Mouse (Mus musculus) right cerebral cortex, postnatal 4 days (tissue): ENCODE results near the gene Zeb2.
A peak's percentile ranks its signal among the peaks of the same experiment; 100 is the strongest.

Experiments
- DNase-seq: peaks from one replicate; pipeline ENCODE4 v3.0.0-alpha.2; 2022

The Zeb2 gene

DNA sequence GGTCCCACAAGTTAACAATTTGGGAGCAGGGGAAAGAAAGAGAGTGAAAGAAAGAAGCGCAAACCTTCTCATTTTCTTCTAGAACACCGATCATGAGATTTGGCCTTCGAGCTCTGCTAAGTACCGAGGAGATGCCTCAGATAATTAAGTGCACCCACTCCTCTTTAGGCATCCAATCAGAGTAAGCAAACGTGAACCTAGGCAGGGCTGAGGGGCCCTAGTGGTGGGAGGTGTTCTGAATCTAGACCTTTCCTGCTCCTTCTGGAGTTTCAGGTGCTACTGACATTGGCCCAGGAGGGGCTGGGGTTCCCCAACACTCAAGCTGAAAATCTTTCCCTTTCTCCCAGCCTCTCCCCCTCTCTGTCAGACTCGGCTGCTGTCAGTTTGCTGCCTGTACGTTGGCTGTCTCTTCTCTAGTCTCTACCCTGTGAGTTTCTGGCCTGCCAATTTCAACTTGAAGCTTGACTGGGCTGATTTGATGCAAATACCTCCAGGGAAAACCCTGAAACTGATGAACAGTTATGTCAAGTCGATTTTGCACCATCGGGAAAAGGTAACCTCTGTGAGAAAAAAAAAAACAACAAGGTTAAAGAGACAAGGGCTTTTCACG is 20.5 kb downstream of the Zeb2 start:
- peak; percentile 6 for DNase-seq

DNA sequence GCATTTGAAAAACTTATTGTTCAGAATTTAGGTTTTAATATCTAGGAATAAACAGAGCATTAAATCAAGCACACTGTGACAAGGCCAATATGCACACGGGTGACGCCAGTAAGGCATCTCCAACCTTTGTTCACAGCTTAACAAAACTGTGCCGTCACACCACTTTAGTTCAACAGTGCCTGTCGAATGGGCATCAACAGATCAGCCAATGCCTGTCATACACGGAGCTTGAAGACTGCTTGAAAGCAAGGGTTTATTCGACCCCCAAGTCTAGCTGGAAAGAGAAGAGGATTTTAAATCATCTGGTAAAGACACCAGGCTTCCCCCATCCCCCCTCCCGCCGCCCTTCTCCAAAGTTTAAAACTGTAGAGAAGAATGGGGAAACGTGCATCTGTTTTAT is 21.4 kb downstream of the Zeb2 start:
- DNase-seq = peak; percentile 26

DNA sequence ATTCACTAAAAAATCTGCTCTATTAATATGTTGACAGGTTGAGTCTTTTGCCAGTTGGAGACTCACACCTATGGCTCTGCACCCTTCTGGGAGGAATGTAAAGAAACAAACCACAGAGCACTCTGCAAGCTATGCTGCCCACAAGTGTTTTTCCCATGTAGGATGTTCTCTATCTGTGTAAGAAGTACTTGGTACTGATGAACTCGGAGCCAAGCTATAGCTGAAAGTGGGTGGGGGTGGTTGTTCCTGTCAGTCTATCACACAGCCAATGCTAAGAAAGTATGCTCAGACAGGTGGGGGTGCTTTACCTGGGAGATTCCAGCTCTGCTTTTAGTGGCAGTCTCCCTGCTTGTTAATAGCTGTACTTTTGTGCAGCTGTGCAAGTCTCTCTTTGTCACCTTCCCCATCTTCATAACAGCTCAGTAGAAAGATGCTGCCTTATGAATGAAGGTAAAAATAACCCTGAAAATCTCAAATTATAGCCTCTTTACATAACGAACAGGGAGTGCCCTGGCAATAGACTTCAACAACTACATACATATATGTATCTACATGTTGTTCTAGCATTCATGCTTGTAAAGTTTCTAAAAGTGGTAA is 22.7 kb downstream of the Zeb2 start:
- no peak for DNase-seq

DNA sequence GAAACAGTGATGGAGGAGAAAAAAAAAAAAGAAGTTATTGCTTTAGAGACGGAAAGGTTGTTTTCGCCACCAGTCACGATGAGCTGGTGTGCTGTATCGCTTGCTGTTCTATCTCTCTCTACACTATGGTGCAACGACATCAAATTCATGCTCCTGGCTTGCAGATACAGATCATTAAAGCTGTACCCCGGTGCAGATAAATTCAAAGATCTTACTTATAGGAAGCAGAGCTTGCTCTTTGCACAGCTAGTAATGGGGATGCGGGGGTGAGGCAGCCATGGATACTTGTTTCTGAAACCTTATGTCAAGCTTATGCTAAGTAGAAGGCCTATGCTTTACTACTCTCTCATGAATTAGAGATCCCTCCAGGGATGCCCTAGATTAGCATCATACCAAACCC is 23.7 kb downstream of the Zeb2 start:
- DNase-seq = peak; percentile 23

DNA sequence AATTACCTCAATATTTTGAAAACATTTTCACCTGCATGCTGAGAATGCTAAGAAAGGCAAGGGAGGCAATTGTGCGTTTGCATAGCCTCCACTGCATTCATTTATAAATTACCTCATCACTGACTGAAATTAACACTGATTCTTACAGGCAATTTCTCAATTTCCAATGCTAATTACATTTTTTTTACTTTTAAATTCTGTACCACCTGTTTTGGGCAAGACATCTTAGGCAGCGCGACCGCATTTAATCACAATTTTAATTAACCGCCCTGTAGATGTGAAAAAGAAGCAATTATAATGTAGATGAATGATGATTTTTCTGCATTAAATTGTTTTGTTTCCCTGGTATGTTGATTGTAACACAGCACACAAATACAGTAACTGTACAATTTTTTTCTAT is 24.5 kb downstream of the Zeb2 start:
- no peak for DNase-seq

DNA sequence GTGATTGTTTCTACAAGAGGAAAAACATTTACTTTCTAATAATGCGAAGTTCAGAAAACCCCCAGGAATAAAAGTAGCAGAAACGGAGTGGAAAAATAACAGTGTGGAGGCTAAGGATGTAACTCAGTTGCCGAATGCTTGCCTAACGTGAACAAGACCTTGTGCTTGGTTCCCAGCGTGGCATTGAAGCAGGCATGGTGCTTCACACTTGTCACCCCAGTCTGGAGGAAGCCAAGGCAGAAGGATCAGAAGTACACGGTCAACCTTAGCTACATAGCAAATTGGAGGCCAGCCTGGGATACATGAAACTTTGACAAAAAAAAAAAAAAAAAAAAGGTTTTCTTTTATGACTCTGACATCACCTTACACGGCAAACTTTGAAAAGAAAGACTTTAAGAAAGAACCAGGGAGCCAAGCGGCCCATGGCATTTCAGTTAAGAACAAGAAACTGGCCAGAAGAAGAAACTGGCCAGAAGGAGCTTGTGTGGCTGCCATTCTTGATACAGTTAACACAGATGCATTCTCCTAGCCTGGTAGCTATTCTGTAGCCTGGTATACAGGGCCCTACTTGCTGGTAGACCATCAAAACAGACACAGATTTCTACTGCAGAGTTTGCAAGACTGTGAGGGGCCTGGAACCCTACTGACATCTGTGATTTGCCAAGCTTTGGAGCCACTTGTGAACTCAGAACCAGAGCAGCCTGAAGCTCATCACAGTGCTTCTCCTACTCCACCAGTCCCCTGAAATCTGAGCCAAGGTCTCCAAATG is 26.5 kb downstream of the Zeb2 start:
- DNase-seq = peak; percentile 3

DNA sequence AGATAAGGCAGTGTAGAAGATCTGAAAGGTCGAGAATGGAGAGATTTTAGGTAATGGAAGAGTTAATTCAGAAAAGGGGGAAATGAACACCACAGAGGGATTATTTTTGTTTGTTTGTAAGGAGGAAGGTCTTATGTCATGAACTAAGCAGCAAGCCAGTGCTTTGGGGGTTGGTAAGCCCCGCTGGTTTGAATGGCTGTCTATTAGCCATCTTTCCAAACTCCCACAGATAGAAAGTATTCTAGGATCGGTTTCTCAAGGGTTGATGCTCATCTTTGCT is 28.0 kb downstream of the Zeb2 start:
- no peak for DNase-seq

DNA sequence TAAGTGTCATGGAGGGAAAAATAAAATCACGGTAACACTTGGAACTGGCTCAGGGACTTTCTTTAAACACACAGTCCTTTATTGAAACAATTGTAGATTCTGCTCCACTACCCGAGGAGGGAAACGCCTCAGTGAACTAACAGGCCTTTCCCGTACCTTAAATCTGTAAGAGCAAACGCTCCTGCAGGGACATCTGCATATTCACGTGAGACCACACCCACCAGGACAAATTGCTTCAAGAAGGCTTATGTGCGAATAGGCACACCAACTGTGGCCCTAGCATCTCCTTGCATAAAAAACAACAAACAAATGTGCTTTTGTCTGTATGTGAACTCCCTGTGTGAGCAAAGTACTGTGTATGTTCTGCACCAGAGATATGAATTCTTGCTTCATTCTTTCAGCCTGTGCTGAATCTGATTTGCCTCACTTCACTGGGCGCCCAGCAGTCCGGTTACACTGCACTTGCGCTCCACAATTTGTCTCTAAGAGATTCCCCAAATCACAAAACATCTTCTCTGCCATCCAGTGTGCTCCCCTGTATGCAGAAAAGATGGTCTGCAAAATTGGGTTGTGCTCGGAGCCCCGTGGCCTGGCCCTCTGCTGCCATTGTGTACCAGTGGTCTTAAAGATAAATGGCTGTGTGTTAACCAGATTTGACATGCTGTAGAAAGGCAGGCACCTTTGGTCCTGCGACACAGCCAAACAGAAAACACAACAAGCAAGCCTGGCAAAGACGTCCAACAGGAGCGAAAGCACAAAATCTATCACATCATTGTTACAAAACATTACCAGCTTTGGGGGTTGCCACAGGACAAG is 28.6 kb downstream of the Zeb2 start:
- peak; percentile 13 for DNase-seq

DNA sequence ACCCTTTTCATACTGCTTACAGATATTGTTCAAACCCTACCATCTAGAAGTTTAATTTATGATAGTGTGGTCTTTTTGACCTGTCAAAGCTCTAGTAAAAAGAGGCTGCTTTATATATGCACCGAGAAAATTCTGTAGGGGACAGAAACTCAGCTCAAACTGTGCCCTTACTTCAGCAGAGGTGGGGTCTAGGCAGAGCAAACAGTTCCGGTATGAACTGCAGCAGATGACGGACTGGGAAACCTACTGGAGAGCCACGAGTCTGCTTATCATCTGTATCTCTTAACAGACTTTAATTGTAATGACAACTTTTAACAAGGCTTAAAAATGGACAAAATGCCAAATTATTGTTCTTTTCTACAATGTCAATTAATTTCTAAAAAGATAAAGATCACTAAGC is 30.0 kb downstream of the Zeb2 start:
- no peak for DNase-seq

DNA sequence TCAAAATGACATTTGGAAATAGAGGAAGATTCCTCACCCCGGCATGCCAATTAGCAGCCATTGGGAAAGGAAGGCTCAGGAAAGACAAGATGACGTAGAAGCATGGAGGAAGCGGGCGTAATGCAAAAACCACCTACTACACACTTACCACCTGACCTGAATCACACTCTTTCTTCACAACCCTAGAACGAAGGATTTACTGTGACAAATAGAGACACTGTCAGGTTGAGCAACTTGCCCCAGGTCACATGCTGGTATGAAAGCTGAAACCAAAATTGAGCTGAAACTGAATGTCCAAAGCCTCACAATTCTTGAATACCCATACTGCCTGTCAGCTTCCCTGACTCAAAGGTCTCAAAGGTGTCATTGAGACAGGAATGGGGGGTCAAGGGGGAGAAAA is 31.5 kb downstream of the Zeb2 start:
- peak; percentile 2 for DNase-seq

DNA sequence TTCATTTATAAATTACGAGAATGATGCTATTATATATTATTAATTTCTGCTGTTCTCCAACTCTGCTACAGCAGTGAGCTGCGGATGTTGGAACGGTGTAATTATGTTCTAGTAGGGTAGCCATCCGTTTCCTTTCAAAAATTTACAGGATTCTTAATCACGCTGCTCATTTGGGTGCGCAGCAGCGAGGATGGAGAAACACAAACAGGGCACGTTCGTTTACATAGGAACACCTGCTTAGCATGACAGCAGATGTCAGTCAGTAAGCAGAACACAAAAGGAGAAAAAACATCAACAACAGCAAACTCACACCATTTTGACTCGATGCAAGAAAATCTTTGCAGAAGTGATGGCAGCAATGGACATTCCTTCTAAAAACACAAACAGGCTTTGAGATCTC is 34.2 kb downstream of the Zeb2 start:
- peak; percentile 8 for DNase-seq

DNA sequence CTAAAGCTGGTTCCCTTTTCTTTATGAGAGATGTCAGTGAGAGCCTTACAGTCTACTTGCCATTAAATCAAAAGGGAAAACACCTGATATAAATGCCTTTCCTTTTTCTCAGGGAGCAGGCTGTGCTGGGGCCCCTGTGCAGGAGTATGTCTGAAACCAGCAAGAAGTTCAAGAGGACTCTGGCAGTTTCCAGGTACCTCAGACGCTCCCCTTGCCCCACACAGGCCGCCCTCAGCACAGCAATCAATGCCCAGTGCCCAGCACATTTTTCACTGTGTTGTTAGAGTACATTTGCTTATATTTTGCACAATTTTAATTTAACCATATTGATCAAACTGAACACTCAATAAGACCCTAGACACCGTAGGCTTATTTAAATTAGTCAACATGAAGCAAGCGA is 35.6 kb downstream of the Zeb2 start:
- no peak for DNase-seq

DNA sequence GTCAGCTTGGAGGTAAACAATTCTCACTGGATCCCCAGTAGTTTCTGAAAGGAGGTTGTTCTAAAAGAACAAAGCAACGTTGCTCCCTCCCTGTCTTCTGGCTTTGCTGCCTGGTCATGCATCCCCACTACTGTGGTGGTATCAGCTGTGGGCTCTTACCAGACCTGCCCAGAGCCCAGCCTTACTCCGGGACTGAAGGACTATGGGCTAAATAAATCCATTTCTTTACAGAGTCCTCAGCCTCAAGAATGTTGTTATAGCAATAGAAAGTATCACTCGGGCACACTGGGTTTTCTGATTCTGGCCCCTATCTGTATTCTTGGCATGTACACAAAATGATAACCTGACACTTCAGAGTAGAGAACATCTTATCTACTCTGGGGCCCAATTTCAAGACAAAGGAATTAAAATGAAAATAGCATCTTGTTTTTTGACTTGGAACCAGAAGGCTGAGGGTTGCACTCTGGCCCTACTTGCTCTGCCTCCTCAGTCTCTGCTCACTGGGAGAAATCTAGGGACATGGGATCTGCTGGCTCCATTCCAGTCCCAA is 39.2 kb downstream of the Zeb2 start:
- DNase-seq = no peak

DNA sequence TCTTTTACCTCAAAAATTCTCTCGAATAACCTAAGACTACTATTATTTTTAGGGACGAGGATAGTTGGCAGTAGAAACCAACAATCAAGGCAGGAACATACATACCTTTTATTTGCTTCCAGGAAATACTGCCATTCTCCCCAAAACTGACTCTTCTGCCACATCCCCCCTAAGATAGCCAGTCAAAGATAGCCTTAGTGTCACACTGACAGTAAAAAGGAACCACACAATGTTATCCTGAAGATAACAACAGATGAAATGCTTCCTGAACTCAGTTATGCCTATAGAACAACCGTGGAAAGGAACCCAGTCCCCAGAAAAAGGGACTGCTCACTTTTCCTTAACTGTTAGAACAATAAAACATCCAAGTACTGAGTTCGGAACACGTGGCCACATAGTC is 39.8 kb downstream of the Zeb2 start:
- no peak for DNase-seq

DNA sequence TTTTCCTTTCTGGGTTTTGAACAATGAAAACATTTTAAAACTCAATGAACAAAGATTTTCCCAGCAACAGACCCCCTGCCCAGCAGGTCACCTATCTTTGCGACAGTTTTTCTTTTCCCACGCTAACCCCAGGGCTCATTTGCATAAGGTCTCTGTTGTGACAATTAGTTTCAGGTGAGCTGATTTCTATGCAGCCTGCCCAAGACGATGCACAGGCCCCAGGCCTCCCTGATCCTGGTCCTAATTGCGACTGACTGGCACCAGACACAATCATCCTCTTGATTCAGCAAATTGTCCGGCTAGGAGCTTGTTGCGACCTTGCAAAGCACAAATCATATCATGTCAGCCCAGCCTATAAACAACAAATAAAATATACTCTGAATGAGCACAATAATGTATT is 44.2 kb downstream of the Zeb2 start:
- DNase-seq = no peak

DNA sequence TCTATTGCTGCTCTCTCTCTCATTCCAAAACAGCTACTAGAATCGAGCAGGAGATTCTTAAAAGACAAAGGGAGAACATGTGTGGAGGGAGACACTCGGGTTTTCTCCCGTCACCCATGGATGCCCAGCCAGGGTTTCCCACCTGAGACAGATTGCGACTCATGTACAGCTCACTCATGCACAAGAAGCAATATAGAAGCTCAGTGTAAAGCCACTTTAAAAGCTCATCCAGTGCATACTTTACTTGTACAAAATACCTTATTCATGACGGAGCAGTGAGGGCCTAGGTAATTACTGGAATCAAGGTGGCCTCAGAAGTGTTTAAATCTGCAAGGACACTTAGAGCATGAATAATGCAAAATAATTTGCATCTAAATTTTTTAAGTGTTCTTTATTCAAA is 45.9 kb downstream of the Zeb2 start:
- DNase-seq = no peak

DNA sequence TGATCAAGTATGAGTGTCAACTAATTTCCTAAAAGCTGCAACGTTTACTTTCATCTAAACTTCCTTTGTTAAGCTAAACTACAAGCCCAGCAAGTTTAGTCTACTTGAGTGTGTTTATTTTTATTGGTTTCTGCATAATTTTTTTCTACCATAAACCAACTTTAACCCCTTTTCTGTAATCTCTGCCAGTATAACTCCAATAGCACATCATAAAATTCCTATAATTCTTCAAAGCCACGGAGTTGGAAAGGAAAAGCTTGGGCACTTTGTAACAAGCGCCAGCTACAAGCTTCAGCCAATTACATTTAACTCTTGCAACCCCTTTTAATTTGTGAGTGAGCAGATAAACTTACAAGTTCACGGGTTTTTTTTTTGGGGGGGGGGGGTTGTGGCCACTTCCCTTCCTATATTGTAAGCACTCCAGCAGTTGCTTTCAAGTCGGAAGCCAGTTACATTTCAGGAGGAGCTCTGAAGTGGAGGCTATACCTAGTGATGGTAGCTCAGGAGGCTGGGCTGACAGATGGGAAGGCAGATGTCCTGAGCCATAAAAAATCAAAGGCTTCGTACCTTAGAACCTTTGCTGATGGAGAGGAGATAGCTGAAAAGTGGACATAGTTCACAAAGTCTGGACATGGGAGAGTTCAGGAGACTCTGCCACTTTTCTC is 46.5 kb downstream of the Zeb2 start:
- no peak for DNase-seq

DNA sequence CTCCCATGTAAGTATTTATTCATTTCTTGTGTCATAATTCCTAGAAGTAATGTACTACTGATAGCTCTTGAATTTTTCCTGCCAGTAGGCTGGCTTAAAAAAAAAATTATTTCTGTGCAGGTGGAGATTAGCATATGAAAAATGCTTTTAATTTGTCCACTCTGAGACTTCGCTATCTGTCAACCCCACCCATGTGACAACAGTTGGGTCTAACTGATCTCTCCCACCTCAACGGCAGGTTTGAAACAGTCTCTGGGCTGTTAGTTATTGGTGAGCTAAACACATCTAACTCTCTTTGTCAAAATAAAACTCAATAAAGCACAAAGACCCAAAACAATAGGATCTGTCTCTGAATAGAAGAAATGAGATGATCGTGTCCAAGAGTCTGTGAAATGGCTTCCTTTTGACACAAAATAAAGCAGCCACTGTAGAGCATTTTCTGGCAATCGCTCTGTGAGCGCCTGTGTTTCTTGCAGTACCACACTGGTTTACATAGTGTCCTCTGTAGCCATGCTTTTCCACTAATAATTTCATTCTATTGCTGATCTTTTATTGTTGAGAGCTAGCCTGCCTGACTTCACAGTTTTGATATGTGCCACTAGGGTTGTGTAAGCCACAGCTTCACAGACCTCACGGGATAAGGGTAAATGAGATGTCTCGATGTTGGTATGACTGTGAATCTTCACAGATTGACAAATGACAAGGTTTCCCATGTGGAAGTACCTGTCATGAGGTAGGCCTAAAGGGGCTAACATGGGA is 48.2 kb downstream of the Zeb2 start:
- no peak for DNase-seq

DNA sequence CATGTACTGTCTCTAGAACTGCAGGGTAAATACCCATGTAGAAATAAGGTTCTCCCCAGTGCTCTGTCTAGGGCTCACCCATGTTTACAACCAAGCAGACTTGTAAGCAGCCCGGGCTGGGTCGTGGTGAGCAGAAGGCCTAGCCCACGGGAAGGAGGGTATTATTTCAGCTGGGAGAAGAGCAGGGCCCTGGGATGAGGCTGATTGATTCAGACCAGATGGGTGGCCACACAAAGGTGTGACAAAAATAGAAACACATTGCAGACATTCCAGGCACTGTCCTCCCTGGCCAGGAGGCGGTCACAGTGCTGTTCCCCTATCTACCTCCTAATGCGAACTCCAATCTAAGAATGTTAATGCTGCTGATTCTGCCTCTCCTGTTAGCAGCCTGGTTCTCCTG is 50.1 kb downstream of the Zeb2 start:
- DNase-seq = no peak

DNA sequence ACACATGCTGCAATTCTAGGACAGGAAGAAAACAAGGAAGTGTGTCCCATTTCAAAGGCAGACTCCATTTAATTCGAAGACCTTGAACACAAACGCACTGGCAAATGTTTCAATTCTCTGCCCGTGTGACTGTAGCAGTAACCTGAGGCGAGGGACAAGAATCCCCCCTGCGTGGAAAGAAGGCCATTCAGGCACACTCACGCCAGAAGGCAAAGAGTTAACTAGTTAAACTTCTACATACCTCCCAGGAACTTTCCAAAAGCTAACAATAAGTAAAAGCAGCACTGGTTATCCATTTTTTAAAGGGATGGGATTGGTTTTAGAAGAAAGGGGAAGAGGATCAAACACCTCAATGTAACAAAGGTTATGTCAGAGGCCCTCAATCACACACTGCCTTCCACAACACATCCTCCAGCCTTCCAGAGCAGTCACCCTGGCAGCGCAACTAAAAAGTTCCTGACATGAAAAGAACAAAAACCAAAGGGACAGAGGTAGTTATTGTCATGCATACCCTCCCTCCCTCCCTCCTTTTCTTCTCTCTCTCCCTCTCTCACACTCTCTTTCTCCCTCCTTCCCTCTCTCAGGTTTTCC is 53.8 kb downstream of the Zeb2 start:
- DNase-seq = no peak

DNA sequence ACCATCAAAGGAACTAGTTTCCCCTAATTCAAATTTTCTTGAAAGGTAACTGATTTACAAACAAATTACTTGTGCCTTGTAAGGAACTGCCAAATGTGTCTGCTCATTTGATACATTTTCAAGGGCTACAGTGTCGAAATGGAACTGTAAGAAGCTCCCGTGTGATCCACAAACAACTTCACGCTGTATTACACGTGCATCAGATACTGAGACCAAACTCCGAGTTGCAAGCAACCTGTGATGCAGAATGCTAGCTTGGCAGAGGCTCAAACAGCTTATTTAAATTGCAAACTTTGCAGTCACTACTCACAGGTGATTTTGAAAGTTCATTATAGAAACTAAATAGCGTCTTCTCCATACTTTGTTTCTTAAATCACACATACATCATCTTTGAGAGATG is 55.1 kb downstream of the Zeb2 start:
- no peak for DNase-seq

DNA sequence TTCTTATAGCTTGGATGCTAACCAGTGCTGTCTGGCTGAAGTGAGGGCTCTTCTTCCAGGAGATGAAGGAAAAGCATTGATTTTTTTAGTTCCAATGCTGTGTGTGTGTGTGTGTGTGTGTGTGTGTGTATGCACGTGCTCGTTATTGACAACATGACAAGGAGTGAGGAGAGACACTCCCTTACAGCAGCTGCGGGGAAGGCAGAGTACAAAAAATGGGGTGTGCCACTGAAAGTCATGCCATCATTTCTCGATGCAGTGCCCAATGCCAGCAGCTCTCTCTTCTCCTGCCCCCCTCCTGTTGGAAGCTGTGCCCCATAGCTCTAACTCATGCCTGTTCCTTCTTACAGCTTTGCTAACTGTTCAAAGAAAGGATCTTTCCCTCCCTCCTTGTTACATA is 56.4 kb downstream of the Zeb2 start:
- DNase-seq = no peak
